In genomic region chr7:102444301-102444700, GRCm38 (mm10) we compare ENCODE assay signal across 16 mouse cellular contexts. TPM values are rescaled to one million over a fixed set of nuclear protein-coding genes. Genes with fewer than 3 reads are reported as not detected.
DNase-seq lines count a peak whose midpoint lies in the region; ATAC-seq and TF ChIP-seq lines count a peak whose summit lies in the region.
"Had no signal": no experiment of that assay in that cellular context is flagged by ENCODE, and none has a peak within 500 bp of the region (broad histone marks: within the 10 kb centered on the region; RNA-seq: fewer than 3 reads in every experiment).

No protein-coding gene starts in this region.

- H3K27me3 ChIP-seq in hindbrain, embryonic 10.5 days (ENCODE audit: insufficient read depth, poor library complexity, severe bottlenecking), result peaks cover 6% of the 10 kb centered on the region
- H3K27me3 ChIP-seq in hindbrain, embryonic 12.5 days, result peaks cover 3% of the 10 kb centered on the region; the same call in 1 of the 2 replicates
- H3K27me3 ChIP-seq in G1E (ENCODE audit: insufficient read depth, low read length), result no peaks in the 10 kb centered on the region
- H3K27me3 ChIP-seq in liver, embryonic 12.5 days (replicated peaks), result no peaks in the 10 kb centered on the region

- H3K9ac ChIP-seq in hindbrain, embryonic 12.5 days, result no peak overlapping the region
- H3K9ac ChIP-seq in liver, embryonic 12.5 days, result peak overlapping the region; percentile 97

- no peaks in the 10 kb centered on the region for H3K9me3 ChIP-seq in hindbrain, embryonic 10.5 days
- no peaks in the 10 kb centered on the region for H3K9me3 ChIP-seq in hindbrain, embryonic 12.5 days (replicated peaks)
- no peaks in the 10 kb centered on the region for H3K9me3 ChIP-seq in G1E (replicated peaks)
- no peaks in the 10 kb centered on the region for H3K9me3 ChIP-seq in liver, embryonic 12.5 days (replicated peaks)

- TF ChIP-seq CTCF in G1E (IDR thresholded peaks at IDR 0.05; ENCODE audit: low read depth, low read length), result no peak
- no peak for TF ChIP-seq CTCF in bone marrow, adult 2 months (IDR thresholded peaks at IDR 0.05; ENCODE audit: control insufficient read depth, insufficient read depth, low read length)

- peaks cover 58% of the 10 kb centered on the region for H3K36me3 ChIP-seq in hindbrain, embryonic 10.5 days
- peaks cover 26% of the 10 kb centered on the region for H3K36me3 ChIP-seq in hindbrain, embryonic 12.5 days
- peaks cover 48% of the 10 kb centered on the region for H3K36me3 ChIP-seq in G1E (replicated peaks)
- H3K36me3 ChIP-seq in liver, embryonic 12.5 days, result peaks cover 60% of the 10 kb centered on the region

- ATAC-seq in hindbrain, embryonic 12.5 days (ENCODE audit: low FRiP score), result no peak
- no peak for ATAC-seq in G1E (ENCODE audit: extremely low read depth, insufficient number of reproducible peaks, low FRiP score, poor library complexity, severe bottlenecking)
- peak; percentile 79 for ATAC-seq in liver, embryonic 12.5 days
- no peak for ATAC-seq in monocyte, adult 5-6 weeks (replicated peaks; ENCODE audit: insufficient number of reproducible peaks, low FRiP score, low TSS enrichment, poor library complexity, severe bottlenecking)

- peaks cover 18% of the 10 kb centered on the region for H3K4me1 ChIP-seq in hindbrain, embryonic 10.5 days (replicated peaks)
- peaks cover 16% of the 10 kb centered on the region for H3K4me1 ChIP-seq in hindbrain, embryonic 12.5 days
- H3K4me1 ChIP-seq in G1E (ENCODE audit: insufficient read depth, low read depth, low read length), result peaks cover 28% of the 10 kb centered on the region
- no peaks in the 10 kb centered on the region; the same call in 1 of the 2 replicates for H3K4me1 ChIP-seq in bone marrow, adult 2 months (ENCODE audit: control insufficient read depth, insufficient read depth, low read length)
- peaks cover 32% of the 10 kb centered on the region for H3K4me1 ChIP-seq in liver, embryonic 12.5 days

- TF ChIP-seq POLR2A in bone marrow, adult 2 months (IDR thresholded peaks at IDR 0.05; ENCODE audit: borderline replicate concordance, control insufficient read depth, low read depth, low read length), result no peak

- WGBS in hindbrain, embryonic 10.5 days, result 89% methylated on average over 2 of the region's 2 CpGs
- 83% methylated on average over 2 of the region's 2 CpGs for WGBS in hindbrain, embryonic 12.5 days
- 62% methylated on average over 2 of the region's 2 CpGs for WGBS in bone marrow, adult 2 months
- 21% methylated on average over 2 of the region's 2 CpGs for WGBS in liver, embryonic 12.5 days (ENCODE audit: insufficient replicate concordance)

- no peak overlapping the region for H3K27ac ChIP-seq in hindbrain, embryonic 10.5 days
- no peak overlapping the region for H3K27ac ChIP-seq in hindbrain, embryonic 12.5 days
- H3K27ac ChIP-seq in bone marrow, adult 2 months (ENCODE audit: control insufficient read depth, insufficient read depth, low read depth, low read length, poor library complexity), result no peak overlapping the region
- peak overlapping the region; percentile 97 for H3K27ac ChIP-seq in liver, embryonic 12.5 days

- DNase-seq in hindbrain, embryonic 10.5 days (ENCODE audit: low spot score), result no peak
- peak; percentile 14 for DNase-seq in G1E (ENCODE audit: low spot score)
- no peak for DNase-seq in ovary, postnatal 10 days (ENCODE audit: low spot score)
- DNase-seq in embryo, embryonic 9.5 days (ENCODE audit: extremely low spot score), result no peak
- DNase-seq: cerebellum, postnatal 36 days; gastrocnemius, postnatal 10 days; kidney, adult 8-10 months had no signal

- H3K4me3 ChIP-seq in hindbrain, embryonic 10.5 days, result peak overlapping the region; percentile 90; the same call in 1 of the 2 replicates
- H3K4me3 ChIP-seq in hindbrain, embryonic 12.5 days, result no peak overlapping the region
- peak overlapping the region; percentile 62; the same call in 1 of the 2 replicates for H3K4me3 ChIP-seq in G1E (ENCODE audit: low read depth, low read length)
- H3K4me3 ChIP-seq in bone marrow, adult 2 months (replicated peaks; ENCODE audit: control insufficient read depth, low read depth, low read length), result peak overlapping the region; percentile 51
- H3K4me3 ChIP-seq in liver, embryonic 12.5 days, result peak overlapping the region; percentile 91

- H3K4me2 ChIP-seq in hindbrain, embryonic 12.5 days (replicated peaks), result no peak overlapping the region
- peak overlapping the region; percentile 82 for H3K4me2 ChIP-seq in liver, embryonic 12.5 days

RNA-seq across cellular contexts. Expression of gene Rrm1, which starts 2.8 kb away (rescaled TPM):
- 213 and 259 TPM in 2 replicates for polyA plus RNA-seq in hindbrain, embryonic 10.5 days (2016; fragmentation: Nextera tagmentation; extraction: Ambion mirVana)
- 114 and 116 TPM in 2 replicates for polyA plus RNA-seq in hindbrain, embryonic 12.5 days (2016; fragmentation: Nextera tagmentation; extraction: Ambion mirVana)
- total RNA-seq in G1E (2014; fragmentation: Nextera tagmentation), result 264 and 285 TPM in 2 replicates
- total RNA-seq in G1E (2017), result 524 and 591 TPM in 2 replicates
- 64.3 and 131 TPM in 2 replicates for polyA plus RNA-seq in G1E (2012)
- polyA plus RNA-seq in bone marrow, adult 2 months (2011; ENCODE audit: insufficient read depth, insufficient read length, low replicate concordance, missing spikeins), result 151 and 245 TPM in 2 replicates
- 254 and 266 TPM in 2 replicates for polyA plus RNA-seq in liver, embryonic 12.5 days (2016; fragmentation: Nextera tagmentation; extraction: Ambion mirVana)
- total RNA-seq in monocyte, adult 5-6 weeks (2017), result 39.1 to 107 TPM (median 51.1 TPM) in 3 replicates

RNA-seq across cellular contexts. Expression of gene Olfr543, which starts 37.2 kb away (rescaled TPM):
- 0.40 and 0.67 TPM in 2 replicates for polyA plus RNA-seq in hindbrain, embryonic 10.5 days (2016; fragmentation: Nextera tagmentation; extraction: Ambion mirVana)
- 0.31 and 0.55 TPM in 2 replicates for polyA plus RNA-seq in hindbrain, embryonic 12.5 days (2016; fragmentation: Nextera tagmentation; extraction: Ambion mirVana)
- not detected in 2 replicates for total RNA-seq in G1E (2014; fragmentation: Nextera tagmentation)
- 0.27 TPM in 1 of 2 replicates, not detected in the other for total RNA-seq in G1E (2017)
- not detected in 2 replicates for polyA plus RNA-seq in G1E (2012)
- polyA plus RNA-seq in bone marrow, adult 2 months (2011; ENCODE audit: insufficient read depth, insufficient read length, low replicate concordance, missing spikeins), result not detected in 2 replicates
- polyA plus RNA-seq in liver, embryonic 12.5 days (2016; fragmentation: Nextera tagmentation; extraction: Ambion mirVana), result 0.33 and 0.41 TPM in 2 replicates
- total RNA-seq in monocyte, adult 5-6 weeks (2017), result not detected in 3 replicates
- total RNA-seq: gastrocnemius, postnatal 10 days; layer of hippocampus, adult 8-10 months; left cerebral cortex, postnatal 14 days had no signal
- polyA plus RNA-seq: brain, embryonic 14.5 days had no signal

RNA-seq across cellular contexts. Expression of gene Olfr544, which starts 43.8 kb away (rescaled TPM):
- 0.06 and 0.10 TPM in 2 replicates for polyA plus RNA-seq in hindbrain, embryonic 10.5 days (2016; fragmentation: Nextera tagmentation; extraction: Ambion mirVana)
- 0.15 and 0.20 TPM in 2 replicates for polyA plus RNA-seq in hindbrain, embryonic 12.5 days (2016; fragmentation: Nextera tagmentation; extraction: Ambion mirVana)
- not detected in 2 replicates for total RNA-seq in G1E (2014; fragmentation: Nextera tagmentation)
- 0.12 TPM in 1 of 2 replicates, not detected in the other for total RNA-seq in G1E (2017)
- polyA plus RNA-seq in G1E (2012), result not detected in 2 replicates
- polyA plus RNA-seq in bone marrow, adult 2 months (2011; ENCODE audit: insufficient read depth, insufficient read length, low replicate concordance, missing spikeins), result not detected in 2 replicates
- polyA plus RNA-seq in liver, embryonic 12.5 days (2016; fragmentation: Nextera tagmentation; extraction: Ambion mirVana), result 0.04 and 0.19 TPM in 2 replicates
- total RNA-seq in monocyte, adult 5-6 weeks (2017), result not detected in 3 replicates
- total RNA-seq: gastrocnemius, postnatal 10 days; layer of hippocampus, adult 8-10 months; left cerebral cortex, postnatal 14 days had no signal
- polyA plus RNA-seq: brain, embryonic 14.5 days; thymus, postnatal 0 days had no signal

RNA-seq across cellular contexts. Expression of gene Olfr545, which starts 55.1 kb away (rescaled TPM):
- 0.11 and 0.29 TPM in 2 replicates for polyA plus RNA-seq in hindbrain, embryonic 10.5 days (2016; fragmentation: Nextera tagmentation; extraction: Ambion mirVana)
- 0.17 and 0.22 TPM in 2 replicates for polyA plus RNA-seq in hindbrain, embryonic 12.5 days (2016; fragmentation: Nextera tagmentation; extraction: Ambion mirVana)
- total RNA-seq in G1E (2014; fragmentation: Nextera tagmentation) (not detected in 2 replicates), G1E (2017) (0.05 TPM in 1 of 2 replicates, not detected in the other)
- not detected in 2 replicates for polyA plus RNA-seq in G1E (2012)
- not detected in 2 replicates for polyA plus RNA-seq in bone marrow, adult 2 months (2011; ENCODE audit: insufficient read depth, insufficient read length, low replicate concordance, missing spikeins)
- polyA plus RNA-seq in liver, embryonic 12.5 days (2016; fragmentation: Nextera tagmentation; extraction: Ambion mirVana), result not detected in 2 replicates
- total RNA-seq in monocyte, adult 5-6 weeks (2017), result not detected in 3 replicates
- total RNA-seq: gastrocnemius, postnatal 10 days; layer of hippocampus, adult 8-10 months; left cerebral cortex, postnatal 14 days had no signal
- polyA plus RNA-seq: brain, embryonic 14.5 days; hindbrain, embryonic 11.5 days; thymus, postnatal 0 days had no signal
